Mouse (Mus musculus) C2C12 (cell line): Measurements from ENCODE around the gene Tmem39b. TPM values are rescaled to one million over a fixed set of nuclear protein-coding genes. Genes with fewer than 3 reads are reported as not detected.

ENCODE experiments used
- H3K27me3 ChIP-seq: one replicate; pipeline ENCODE4 v1.6.1; 2011; ENCODE audit not compliant: control insufficient read depth, insufficient read depth, insufficient read length
- H3K36me3 ChIP-seq: one replicate; pipeline ENCODE4 v1.6.1; 2011; ENCODE audit not compliant: control insufficient read depth, insufficient read depth
- H3K4me3 ChIP-seq: one replicate; pipeline ENCODE4 v1.5.1; 2011; ENCODE audit warnings: mild to moderate bottlenecking, control low read depth; ENCODE audit not compliant: poor library complexity, insufficient read depth, severe bottlenecking
- H3K79me2 ChIP-seq: one replicate; pipeline ENCODE4 v1.6.1; 2011; ENCODE audit not compliant: control insufficient read depth, insufficient read depth
- H3K79me3 ChIP-seq: one replicate; pipeline ENCODE4 v1.6.1; 2011; ENCODE audit warnings: low read depth, control low read depth
- H3ac ChIP-seq: one replicate; pipeline ENCODE3; 2011; ENCODE audit warnings: low read depth; ENCODE audit not compliant: control insufficient read depth, insufficient read length
- CEBPB ChIP-seq: IDR thresholded peaks from one replicate; pipeline ENCODE4 v1.6.1; 2011; ENCODE audit warnings: low read depth, mild to moderate bottlenecking, control low read depth, moderate library complexity
- CTCF ChIP-seq: IDR thresholded peaks from one replicate; pipeline ENCODE4 v1.5.1; 2011; ENCODE audit not compliant: control insufficient read depth, insufficient read depth, insufficient read length
- FOSL1 ChIP-seq: IDR thresholded peaks from one replicate; pipeline ENCODE4 v1.8.0; 2011; ENCODE audit warnings: mild to moderate bottlenecking, low read length; ENCODE audit not compliant: poor library complexity, insufficient read depth, severe bottlenecking
- MAX ChIP-seq: IDR thresholded peaks from one replicate; pipeline ENCODE4 v1.6.1; 2011; ENCODE audit warnings: mild to moderate bottlenecking, control low read depth
- MYOD1 ChIP-seq: IDR thresholded peaks from one replicate; pipeline ENCODE4 v1.6.1; 2011; ENCODE audit warnings: low read depth; ENCODE audit not compliant: control insufficient read depth, insufficient read length
- MYOG ChIP-seq: IDR thresholded peaks from one replicate; pipeline ENCODE4 v1.6.1; 2011; ENCODE audit not compliant: control insufficient read depth, insufficient read length; ENCODE audit errors: extremely low read depth
- USF1 ChIP-seq: IDR thresholded peaks from one replicate; pipeline ENCODE4 v1.6.1; 2011; ENCODE audit warnings: low read depth, mild to moderate bottlenecking, control low read depth, moderate library complexity
- polyA plus RNA-seq: library from polyadenylated mRNA; unstranded; fragments of >200 nt; fragmentation: generic; extraction: Trizol; gene quantifications from one replicate; pipeline ENCODE4 v1.2.1, GENCODE M21; 2012; ENCODE audit warnings: missing spikeins

Gene Tmem39b
- polyA plus RNA-seq, 1 experiment = 17.0 TPM

DNA sequence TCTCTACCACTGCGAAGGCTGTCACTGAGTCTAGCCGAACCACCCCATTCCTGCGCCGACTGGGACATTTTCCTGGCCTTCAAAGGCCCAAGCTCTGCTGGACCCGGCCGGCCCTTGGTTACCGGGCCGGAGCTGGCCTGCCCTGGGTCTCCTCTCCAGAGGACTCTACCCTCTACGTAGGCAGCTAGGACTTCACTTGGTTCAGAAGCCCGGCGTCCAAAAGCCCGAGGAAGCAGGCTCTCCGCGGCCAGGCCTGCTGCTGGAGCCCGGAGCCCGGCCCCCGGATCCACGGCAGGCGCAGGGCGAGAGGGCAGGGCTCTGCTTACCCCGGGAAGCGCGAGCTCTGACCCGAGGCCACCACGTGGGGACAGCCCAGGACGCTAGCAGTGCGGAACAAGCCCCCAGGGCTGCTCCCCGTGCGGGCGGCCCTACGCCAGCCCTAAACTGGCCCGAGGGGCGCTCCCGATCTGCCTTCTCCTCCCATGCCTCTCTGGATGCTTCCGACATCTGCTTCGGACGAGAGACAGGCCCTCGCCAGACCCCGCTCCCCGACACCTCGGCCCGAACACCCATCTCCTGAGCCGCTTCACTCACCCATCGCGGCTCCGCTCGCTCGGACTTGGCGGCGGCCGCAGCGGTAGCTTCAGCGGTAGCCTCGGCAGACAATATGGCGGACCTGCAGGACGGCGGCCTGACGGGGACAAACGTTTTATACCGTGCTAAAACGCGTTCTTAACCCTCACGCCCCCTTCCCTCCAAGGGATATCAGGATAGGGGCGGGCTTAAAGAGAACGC lies 24.4 kb downstream of the Tmem39b start, which contains the start of gene Kpna6:
TSS of gene Kpna6 (minus strand) at position 685 of the 795 bp plus-strand sequence.
- H3K36me3 ChIP-seq = peaks cover 9% of the 10 kb centered on the region
- H3K27me3 ChIP-seq = no peaks in the 10 kb centered on the region
- TF ChIP-seq MAX (peak; percentile 30), FOSL1 (no peak)
- H3ac ChIP-seq = peak within 1 kb of the TSS; percentile 91
- H3K79me3 ChIP-seq = peaks cover 40% of the 10 kb centered on the region
- peaks cover 50% of the 10 kb centered on the region for H3K79me2 ChIP-seq
- H3K4me3 ChIP-seq = peak within 1 kb of the TSS; percentile 93

DNA sequence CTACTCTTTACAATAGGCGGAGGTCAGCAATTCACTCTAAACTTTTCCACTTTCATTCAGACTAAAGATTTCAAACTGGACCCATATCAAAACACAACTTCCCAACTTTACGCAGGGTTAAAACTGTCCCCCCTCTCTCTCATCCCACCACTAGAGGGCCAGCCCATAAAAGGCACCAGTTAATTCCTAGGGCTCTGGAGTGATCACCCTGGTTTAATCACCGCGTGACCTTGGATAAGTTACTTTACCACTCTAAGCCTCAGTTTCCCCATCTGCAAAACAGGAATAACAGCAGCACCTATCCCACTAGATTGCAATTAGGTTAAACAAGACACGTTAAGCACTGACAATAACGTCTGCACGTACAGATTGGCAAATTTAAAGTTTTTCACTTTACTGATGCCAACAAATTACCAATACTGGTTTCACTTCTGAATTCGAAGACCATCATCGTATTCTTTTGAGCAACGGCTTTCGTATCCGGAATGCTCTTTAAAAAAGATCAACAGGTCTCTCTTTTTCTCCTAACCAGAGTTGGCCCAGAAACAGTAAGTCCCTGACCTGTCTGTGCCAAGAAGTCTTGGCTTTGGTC lies 25.1 kb downstream of the Tmem39b start:
- H3K27me3 ChIP-seq = no peaks in the 10 kb centered on the region
- peaks cover 9% of the 10 kb centered on the region for H3K36me3 ChIP-seq
- peaks cover 57% of the 10 kb centered on the region for H3K79me2 ChIP-seq
- H3K4me3 ChIP-seq = peak overlapping the region; percentile 93
- peaks cover 45% of the 10 kb centered on the region for H3K79me3 ChIP-seq
- H3ac ChIP-seq = peak overlapping the region; percentile 91
- TF ChIP-seq MYOD1 (no peak), CTCF (peak; percentile 13), USF1 (peak; percentile 59), FOSL1 (no peak), CEBPB (no peak), MYOG (no peak), MAX (no peak)

DNA sequence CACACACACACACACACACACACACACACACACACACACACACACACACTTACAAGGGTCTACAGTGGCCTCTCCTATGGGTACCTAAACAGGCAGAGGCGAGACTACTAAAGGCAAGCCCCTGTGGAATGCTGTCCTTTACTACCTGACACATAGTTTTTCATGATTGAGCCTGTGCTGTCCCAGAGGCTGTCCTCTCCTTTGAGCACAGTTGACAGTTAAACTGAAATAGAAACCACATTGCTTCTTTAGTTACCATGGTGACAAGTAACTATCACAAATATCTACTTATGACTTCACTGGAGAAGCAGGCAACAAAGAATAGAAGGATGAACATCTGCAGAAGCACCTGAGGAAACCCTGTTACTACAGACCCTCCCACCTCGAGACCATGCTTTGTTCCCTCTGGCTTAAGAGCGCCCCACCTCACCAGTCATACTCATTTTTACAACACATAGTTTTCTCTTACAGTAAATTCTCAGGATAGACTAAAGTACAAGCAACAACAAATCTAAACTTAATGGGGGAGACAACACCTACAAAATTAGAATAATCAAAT lies 34.3 kb downstream of the Tmem39b start:
- Histone ChIP-seq H3K36me3 (peaks cover 55% of the 10 kb centered on the region), H3K4me3 (no peak overlapping the region), H3K79me2 (peaks cover 51% of the 10 kb centered on the region), H3K27me3 (no peaks in the 10 kb centered on the region), H3K79me3 (peaks cover 23% of the 10 kb centered on the region), H3ac (no peak overlapping the region)
- TF ChIP-seq USF1 = no peak
- no peak for TF ChIP-seq MAX
- TF ChIP-seq CTCF = no peak
- no peak for TF ChIP-seq FOSL1
- no peak for TF ChIP-seq MYOD1
- TF ChIP-seq CEBPB = no peak
- no peak for TF ChIP-seq MYOG

DNA sequence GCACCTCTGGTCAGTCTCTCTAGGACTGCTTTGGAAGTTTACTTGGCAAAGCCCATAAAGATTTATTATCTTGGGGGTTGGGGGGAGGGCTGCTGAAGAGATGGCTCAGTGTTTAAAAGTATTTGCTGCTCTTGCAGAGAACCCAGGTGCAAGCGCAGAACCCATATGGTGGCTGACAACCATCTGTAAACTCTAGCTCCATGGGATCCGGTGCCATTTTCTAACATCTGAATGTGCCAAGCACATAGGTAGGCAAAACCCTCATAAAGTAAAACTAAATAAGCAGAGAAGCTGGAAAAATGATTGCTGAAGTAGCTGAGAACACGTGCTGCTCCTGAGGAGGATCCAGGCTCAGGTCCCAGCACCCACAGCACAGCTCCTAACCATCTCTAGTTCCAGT lies 35.1 kb downstream of the Tmem39b start:
- Histone ChIP-seq H3K27me3 (no peaks in the 10 kb centered on the region), H3K79me3 (peaks cover 17% of the 10 kb centered on the region), H3K79me2 (peaks cover 43% of the 10 kb centered on the region), H3K4me3 (no peak overlapping the region), H3K36me3 (peaks cover 61% of the 10 kb centered on the region), H3ac (no peak overlapping the region)
- TF ChIP-seq FOSL1 (no peak), MYOD1 (no peak), CTCF (no peak), CEBPB (no peak), USF1 (no peak), MAX (no peak), MYOG (no peak)

DNA sequence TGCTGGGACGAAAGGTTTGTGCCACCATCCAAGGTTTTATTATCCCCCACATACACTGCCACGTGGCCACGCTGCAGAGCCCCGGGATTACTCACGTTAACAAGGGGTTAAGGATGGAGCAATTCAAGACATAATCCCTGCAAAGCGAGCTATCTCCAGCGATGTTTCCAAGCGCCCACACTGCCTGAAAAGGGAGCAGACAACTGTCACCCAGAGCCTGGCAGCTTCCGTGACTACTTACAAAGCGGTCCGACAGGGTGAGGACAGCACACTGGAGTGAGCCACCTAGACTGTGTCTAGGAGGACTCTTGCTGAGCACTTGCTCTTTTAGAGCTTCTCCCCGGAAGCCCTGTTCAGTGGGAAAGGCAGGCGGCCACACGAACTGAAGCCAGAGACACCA lies 41.9 kb downstream of the Tmem39b start:
- Histone ChIP-seq H3K36me3 (peaks cover 96% of the 10 kb centered on the region), H3K27me3 (no peaks in the 10 kb centered on the region), H3K79me3 (no peaks in the 10 kb centered on the region), H3K79me2 (no peaks in the 10 kb centered on the region), H3ac (no peak overlapping the region), H3K4me3 (no peak overlapping the region)
- TF ChIP-seq MAX (no peak), USF1 (no peak), MYOD1 (no peak), CEBPB (no peak), CTCF (no peak), FOSL1 (no peak), MYOG (no peak)
